Mouse (Mus musculus): ENCODE data around the gene Ddx4.
A peak's percentile ranks its signal among the peaks of the same experiment; 100 is the strongest.

Gene Ddx4

DNA sequence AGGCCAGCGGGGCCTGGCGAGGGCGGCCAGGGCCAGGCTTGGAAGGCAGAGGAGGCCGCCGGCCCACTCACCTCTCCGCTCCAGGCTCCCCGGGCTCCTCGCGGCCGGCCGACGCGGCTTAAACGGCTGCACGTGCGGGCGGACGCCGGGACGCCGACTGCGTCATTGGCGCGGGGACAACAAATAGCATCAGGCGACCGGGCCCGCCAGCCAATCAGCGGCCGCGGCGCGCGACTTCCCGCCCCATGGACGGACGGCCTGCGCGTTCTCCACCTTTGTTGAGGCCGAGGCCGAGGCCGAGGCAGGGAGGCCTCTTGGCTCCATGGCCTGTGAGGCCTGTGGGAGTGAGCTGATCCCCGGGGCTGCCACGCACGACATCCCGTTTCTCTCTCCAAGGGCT lies at the start of gene Ddx4:
TSS of gene Ddx4 (minus strand) at position 271 of the 400 bp plus-strand sequence.
- DNase-seq (ENCODE audit: low read depth, low spot score), result no peak

DNA sequence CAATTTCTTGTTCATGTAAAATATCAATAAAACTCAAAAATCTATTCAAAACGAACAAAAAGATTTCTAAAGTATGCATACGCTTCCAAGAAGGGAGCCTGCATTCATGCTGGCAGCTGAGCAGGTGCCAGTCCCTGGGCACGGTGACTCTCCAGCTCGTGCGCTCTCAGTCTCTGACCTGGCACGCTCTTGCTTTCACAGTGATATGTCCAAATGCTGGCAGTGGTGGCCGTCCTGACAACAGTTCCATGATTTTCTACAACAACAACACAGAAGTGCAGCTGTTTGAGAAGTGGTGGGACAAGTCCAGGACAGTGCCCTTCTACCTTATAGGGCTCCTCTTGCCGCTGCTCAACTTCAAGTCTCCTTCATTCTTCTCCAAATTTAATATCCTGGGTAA lies 49.0 kb upstream of the Ddx4 start:
- no peak for DNase-seq (ENCODE audit: low read depth, low spot score)

DNA sequence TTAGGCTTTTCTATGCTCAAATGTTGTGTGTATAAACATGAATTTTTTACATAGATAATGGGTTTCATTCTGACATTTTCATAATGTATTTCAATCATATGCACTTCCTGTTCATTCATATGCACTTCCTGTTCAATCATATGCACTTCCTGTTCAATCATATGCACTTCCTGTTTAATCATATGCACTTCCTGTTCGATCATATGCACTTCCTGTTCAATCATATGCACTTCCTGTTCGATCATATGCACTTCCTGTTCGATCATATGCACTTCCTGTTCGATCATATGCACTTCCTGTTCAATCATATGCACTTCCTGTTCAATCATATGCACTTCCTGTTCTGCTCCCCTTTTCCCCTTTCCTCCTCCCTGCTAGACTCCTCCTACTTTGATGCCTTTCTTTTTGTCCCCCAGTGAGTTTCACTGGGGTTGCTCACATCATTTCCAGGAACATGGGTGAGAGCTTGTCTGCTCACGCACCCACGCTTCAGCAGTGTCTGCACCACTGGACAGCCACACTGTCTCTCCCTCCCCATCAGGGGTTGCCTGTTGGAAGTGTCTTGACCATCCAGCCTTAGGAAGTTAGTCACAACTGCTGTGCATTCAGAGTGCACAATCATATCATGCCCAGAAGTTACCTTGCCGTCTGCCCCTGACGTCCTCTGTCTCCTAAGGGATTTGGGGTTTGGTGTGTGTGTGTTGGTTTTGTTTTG lies 43.4 kb upstream of the Ddx4 start:
- DNase-seq (ENCODE audit: low read depth, low spot score), result no peak

DNA sequence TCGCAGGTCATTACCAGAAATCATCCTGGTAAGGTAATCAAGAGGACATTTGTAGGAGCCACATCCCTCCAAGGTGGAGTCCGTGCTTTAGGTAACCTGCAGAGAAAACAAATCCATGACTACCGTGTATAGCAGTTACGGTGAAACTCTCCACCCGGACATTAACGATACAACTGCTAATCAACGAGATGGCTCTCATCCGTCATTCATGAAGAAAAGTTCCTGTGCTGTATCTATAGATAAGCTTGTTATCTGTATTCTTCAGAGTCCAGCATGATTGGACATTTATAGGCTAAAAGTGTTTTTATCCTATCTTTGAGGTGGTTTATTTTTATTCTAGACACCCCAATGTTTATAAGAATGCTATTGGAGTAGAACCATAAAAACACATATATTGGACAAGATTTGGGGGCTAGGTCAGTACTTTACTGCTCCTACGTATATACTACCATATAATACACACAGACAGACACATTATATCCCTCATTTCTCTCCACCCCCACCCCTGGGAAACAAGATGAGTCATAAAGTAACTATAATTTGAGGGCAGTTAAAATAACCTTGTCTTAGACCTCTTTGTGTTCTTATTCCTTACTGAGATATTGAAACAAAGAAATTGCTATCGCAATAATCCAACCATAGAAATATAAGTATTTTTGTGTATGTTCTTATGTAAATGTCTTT lies 40.7 kb upstream of the Ddx4 start:
- no peak for DNase-seq (ENCODE audit: low read depth, low spot score)

DNA sequence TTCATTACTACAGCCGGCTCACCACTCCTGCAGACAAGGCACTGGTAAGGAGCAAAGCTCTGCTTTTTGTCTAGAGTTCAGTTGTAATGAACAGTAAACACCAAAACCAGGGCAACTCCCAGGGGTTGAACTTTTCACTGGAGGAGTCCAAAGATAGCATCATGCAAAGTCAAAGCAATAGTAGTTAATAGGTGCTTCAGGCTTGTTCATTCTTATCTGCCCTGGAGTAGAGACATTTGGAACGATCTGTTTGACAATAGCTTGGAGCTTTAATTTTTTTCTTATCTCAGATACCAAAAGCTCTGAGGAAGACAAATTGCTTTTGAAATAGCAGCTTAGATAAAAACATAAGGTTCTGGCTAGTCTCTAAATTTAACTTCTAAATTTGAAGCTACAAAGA lies 33.9 kb upstream of the Ddx4 start:
- no peak for DNase-seq (ENCODE audit: low read depth, low spot score)

DNA sequence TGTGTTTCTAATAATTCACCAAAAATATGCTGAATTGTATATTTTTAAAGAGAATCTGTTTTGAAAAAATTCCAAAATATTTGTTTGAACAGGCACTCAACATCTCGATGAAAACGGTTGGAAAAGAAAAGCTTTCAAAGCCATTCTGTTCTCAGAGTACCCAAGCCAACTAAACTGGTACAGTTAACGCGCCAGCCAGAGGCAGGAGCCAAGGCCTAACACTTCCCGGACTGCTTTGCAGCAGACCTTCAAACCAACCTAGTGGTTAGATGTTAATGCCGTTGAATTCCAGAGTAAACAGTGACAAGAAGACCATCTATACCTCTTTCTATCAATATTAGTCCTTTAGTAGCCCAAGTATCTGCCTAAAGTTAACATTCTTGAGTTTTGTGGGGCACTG lies 31.7 kb upstream of the Ddx4 start:
- DNase-seq (ENCODE audit: low read depth, low spot score), result no peak

DNA sequence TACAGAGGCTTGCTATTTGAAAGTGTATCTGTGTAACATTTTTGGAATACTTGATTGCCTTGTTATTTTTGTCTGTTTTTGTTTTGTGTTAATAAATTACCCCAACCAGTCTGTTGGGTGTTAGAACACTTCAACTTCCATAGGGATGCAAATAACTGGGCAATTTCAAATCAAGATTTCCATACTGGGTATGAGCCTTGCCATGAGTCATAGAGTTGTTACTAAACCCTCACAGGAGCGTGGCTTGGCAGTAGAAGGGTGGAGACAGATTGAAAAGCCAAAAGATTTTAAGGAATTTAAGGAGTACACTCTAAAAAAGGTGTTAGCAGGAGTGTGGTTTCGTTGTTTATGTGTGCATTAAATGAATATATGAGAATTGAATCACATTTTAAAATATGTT lies 31.0 kb upstream of the Ddx4 start:
- no peak for DNase-seq (ENCODE audit: low read depth, low spot score)

DNA sequence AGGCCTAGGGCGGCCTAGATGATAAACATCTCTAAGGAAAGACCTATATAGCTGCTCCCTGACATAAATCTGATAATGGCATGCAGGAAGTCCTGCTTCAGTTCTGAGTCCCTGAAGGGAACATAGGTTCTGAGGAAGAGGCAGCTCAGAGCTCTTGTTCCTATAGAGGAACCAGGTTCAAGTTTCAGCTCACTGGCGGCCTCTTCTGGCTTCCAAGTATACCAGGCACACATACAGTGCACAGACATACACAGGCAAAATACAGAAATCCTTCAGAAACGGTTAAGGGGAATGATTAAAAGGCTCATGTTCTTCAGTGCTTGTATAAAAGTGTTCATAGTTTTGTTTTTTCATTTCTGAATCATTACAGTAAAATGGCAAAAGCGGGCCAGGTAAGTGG lies 25.9 kb upstream of the Ddx4 start:
- no peak for DNase-seq (ENCODE audit: low read depth, low spot score)

DNA sequence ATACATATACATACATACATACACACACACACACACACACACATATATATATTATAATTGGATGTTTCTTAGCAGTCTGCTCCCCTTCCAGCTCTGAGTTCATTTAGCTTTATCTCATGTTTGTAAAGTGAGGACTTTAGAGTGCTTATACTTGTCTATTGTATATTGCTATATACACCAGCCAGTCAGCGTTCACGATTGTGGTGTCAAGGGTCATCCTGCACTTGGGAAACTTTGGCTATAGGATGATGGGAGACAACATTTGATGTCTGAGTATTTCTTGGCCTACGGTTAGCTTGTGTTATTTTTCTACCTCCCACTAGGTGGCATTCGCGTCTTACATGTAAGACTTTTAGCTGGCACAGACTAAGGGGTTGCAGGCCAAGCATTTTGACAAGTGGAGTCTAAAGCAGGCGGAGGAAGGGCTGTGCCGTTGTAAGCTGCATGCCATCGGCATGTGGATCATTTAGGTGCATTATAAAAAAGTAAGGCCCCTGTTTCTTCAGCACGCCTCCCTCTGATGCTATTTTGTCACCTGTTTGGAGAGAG lies 21.7 kb upstream of the Ddx4 start:
- peak; percentile 75 for DNase-seq (ENCODE audit: low read depth, low spot score)

DNA sequence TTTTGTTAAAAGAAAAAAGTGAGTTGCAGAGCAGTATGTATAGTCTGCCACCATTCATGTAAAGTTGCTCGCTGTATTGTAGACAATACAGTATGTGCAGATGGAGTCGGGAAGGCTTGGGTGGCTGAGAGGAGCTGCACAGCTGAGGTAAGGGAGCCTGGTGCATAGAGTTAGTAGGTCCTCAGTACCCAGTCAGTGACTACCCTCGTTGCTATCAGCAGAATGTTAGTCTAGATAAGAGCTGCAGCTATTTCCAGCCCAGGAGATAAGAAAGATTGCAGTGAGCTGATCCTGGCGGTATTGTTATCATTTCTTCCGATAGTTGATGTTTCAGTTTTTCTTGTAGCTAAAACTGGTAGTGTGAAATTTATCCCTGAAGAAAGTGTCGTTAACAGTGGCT lies 20.5 kb upstream of the Ddx4 start:
- no peak for DNase-seq (ENCODE audit: low read depth, low spot score)

DNA sequence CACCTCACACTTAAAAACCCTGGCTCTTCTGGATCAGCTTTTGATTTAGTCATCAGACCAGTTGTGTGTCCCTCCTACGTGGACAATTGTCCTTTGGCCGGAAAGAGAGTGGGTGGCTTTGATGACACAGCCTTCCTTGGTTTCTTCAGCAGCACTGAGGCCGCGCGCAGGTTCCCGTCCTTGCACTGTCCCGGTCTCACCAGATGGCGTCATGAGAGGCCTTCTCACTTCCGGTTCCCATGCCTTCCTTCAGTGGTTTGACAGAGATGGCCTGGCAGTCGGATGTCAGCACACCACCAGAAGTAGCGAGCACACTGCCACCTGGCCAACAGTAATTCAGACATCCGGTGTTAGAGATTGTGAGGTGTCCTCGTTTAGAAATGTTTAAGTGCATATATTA lies 19.4 kb upstream of the Ddx4 start:
- DNase-seq (ENCODE audit: low read depth, low spot score), result no peak

DNA sequence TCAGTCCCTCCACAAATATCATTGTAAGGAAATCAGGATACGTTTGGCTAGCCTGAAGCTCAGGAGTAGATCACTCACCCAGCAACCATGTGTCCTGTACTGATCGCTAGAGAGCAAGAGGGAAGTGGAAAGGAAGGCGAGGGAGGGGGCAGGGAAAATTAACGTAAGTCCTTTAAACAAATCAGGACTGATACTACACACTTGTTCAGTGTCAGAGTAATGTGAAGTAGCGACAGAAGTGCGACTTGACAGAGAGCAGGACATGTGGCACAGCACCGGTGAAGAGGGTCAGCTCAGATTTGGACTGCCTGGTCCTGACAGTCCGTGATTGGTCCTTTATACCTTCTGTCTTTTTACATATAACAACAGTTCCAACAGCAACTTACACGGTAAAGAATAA lies 14.9 kb upstream of the Ddx4 start:
- no peak for DNase-seq (ENCODE audit: low read depth, low spot score)

DNA sequence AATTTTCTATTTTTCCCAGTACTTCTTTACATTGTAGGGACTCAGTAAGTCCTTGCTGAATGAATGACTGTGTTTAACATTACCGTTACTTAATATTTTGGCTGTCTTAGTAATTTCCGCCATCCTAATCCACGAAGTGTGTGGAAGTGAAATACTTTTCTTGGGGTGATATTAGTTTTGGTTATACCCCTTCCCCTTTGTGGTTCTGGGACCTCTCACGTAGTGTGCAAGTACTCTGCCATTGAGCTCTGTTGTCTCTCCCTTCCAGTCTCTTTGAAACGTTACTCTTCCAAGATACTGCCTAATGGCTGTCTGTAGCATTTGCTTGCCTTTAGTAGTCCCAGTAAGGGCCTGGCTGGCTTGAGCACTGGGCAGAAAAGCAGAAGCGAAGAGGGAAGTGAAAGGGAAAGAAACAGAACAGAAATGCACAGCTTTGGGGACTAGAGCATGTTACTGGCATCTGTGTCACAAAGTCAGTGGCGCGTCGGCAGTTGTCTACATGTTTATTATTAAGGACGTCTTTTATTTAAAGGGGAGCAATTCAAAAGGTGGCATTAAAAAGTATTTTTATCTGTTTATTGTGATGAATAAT lies 14.3 kb upstream of the Ddx4 start:
- DNase-seq (ENCODE audit: low read depth, low spot score), result no peak

DNA sequence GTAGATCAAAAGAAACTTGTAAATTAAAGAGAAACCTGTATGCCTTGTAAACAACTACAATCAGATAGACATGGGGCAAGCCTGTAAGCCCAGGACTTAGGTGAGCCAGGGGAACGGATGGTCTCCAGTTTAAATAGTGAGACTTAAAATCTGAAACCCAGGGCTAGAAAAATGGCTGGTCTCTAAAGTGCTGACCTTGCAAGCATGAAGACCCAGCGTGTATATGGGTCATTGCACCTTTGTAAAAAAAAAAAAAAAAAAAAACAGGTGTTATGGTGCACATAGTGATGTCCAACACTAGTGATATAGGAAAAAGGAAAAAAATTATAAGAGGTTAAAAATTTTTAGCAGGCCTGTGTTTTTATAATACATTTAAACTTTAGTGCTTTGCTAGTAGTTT lies 9.4 kb upstream of the Ddx4 start:
- DNase-seq (ENCODE audit: low read depth, low spot score), result no peak

DNA sequence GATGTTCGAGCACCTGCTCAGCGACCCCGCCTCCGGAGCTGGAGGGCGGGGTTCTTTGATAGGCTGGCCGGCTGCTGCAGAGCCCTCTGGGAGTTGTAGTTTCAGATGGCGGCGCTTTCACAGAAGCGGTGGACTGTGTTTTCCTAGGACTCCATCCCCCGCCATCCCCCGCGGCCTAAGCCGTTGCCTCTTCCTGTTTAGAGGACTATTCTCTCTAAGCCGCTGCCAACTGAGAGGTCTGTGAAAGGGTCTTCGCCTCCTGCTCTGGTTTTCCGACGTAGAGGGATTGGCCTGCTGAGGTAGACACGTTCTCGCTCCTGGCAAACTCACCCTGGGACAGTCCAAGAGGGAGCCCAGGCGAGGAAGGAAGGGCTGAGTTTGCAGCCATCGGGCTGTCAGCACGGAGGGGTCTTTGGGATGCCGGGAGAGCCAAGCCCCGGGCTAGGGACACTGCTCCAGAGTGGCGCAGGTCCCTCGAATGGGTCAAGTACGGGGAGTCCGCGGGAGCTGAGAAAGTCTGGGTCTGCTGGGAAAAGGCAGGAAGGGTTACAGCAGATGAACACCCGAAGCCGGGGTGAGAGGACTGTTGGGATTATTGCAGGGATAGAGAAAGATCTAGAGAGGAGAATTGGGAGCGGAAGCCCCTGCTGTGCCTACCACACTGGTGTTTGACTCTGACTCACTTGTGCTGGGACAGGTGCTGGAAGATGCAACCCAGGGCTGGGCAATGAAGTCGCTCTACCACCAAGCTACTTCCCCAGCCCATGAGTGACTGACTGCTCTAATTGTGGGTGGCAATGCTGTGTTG lies 8.5 kb upstream of the Ddx4 start, which contains the start of gene Slc38a9:
TSS of gene Slc38a9 (plus strand) at position 178 of the 808 bp plus-strand sequence.
- peak; percentile 95 for DNase-seq (ENCODE audit: low read depth, low spot score)

DNA sequence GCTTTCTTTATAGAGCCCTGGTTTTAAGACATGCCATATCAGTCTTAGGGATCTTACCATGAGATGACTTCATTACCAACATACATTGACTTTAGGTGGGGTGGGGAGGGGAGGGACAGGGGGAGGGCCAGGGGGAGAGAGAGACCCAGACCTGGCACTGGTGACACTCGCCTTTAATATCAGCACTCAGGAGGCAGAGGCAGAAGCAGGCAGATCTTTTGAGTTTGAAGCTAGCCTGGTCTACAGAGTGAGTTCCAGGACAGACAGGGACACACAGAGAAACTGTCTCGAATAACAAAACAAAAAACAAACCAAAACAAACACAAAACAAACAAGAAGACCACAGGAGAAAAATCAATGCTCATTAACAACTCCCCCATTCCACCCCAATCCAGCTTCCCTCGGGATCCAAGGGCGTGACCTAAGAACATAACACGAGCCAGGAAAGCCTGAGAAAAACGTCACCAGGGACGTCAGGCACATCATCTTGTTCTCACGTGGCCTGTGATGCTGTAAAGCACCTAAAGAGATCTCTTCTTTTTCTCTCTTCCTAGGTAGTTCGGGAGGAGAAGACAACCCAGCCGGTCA lies 7.8 kb upstream of the Ddx4 start:
- DNase-seq (ENCODE audit: low read depth, low spot score), result no peak

DNA sequence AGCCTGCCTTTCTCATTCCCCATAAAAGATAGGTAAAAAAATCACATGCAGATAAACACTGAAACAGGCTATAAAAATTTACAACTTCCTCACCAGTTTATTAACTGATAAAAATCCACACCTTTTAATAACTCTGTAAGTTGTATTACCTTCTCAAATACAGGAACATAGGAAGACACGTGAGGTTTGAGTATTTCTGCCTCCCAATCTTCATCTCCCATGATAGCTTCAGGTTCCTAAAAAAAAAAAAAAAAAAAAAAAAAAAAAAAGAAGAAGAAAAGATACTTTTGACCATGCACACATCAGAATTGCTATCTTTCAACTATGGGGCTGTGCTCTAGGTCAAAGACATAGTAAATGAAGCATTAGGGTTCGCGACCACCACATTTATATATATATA lies 1.1 kb downstream of the Ddx4 start:
- no peak for DNase-seq (ENCODE audit: low read depth, low spot score)

DNA sequence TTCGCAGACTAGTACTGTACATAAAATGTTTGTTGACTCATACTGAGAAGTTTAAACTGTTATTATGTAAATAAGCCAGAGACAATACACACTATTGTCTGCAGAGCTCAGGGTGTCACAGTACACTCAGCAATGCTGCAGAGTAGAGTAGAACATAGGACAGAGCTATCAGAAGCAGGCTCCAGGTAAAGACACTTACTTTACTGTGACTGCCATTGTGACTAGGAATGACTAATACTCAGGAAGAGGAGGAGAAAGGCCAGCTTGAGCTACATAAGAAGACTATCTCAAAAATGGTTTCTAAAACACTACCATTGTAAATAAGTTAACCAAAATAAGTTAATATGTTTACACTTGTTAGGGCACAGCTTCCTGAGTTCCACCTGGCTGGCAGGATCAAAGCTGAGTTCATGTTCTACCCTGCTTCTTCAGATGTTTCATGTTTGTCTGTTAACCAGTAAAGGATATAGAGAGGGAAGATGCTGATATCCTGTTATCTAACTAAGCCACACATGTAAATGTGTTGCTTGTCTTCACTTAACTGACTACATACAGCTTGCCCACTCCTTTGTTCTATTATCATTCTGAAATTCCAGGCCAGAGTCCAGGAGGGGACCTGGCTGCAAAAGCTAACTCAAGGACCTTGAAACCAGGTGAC lies 6.6 kb downstream of the Ddx4 start:
- no peak for DNase-seq (ENCODE audit: low read depth, low spot score)

DNA sequence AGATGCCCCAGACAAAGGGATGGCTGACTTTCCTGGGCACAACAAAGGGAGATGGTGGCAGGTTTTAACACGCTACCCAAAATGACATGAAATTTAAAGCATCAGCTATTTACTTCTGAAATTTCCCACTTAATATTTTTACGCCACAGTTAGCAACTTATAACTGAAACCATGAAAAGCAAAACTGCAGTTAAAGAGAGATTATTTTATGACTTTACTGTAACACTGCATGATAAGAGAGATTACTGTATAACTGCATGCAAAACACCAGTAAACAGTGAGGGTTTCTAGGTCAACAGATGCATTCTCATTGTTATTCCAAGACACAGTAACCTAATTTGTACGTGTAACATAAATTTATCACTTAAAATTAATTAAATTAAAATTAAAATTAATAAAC lies 7.3 kb downstream of the Ddx4 start:
- DNase-seq (ENCODE audit: low read depth, low spot score), result no peak

DNA sequence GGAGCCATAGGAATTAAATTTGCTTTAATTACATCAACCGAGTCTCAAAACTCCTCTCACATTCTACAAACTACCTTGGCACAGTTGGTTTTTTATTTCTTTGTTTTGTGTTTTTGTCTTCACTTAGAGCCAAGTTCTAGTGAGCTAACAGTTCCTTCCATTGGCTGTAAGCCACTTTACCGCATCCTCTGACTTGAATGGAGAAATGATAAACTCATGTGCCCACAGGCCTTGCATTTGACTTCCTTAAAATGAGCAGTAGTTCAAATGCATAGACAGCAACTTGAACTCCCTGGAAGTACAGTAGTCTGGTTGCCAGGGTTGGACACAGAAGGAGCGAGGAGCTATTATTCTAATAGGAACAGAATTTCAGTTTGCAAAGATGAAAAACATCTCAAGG lies 9.4 kb downstream of the Ddx4 start:
- DNase-seq (ENCODE audit: low read depth, low spot score), result no peak

DNA sequence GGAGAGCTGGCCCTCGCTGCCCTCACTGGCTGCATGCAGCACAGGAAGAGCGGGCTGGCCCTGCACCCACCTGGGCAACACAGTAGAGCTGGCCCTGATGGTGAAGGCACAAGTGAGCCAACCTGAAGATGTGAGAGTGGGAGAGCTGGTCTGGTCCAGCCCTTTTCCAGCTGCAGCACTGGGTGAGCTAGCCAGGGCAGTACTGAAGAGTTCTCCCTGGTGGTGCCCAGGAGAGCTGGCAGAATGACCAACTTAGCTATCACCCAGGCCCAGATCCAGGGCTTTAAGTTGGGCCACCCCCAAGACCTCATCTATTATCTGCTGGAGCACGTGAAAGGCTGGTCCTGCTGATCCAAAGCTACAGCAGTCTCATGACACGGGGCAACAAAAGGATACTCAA lies 13.2 kb downstream of the Ddx4 start:
- DNase-seq (ENCODE audit: low read depth, low spot score), result no peak
